ENCODE assay signal across 1 mouse cellular context in the genomic region with DNA sequence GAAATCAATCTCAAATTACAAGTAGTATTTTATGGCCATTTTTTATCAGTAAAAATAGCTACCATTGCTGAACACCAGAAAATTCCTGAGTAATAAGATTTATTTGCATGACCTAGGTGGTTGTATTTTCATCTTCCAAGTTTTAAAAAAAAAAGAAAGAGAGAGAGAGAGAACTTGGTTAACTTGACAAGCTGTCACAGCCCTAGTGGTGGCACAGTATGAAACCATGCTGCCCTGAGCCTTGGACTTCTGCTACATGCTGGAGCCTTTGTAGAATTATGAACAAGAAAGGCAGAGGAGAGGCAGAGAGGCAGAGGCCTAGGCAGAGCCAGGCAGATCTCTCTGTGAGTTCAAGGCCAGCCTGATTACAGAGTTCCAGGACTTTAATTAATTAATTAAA.
A peak's percentile ranks its signal among the peaks of the same experiment; 100 is the strongest.
TF ChIP-seq lines count a peak whose summit lies in the region.

No protein-coding gene starts in this region.

TF ChIP-seq in MEL, 35 proteins besides CTCF, POLR2A, EP300 and RAD21 (continued from another document):
- TF ChIP-seq CHD2 (IDR thresholded peaks at IDR 0.05; ENCODE audit: low read length) (no peak), MAFK (IDR thresholded peaks at IDR 0.05; ENCODE audit: borderline replicate concordance, low read depth, low read length) (no peak), MYC (IDR thresholded peaks at IDR 0.05; ENCODE audit: low read depth, low read length) (0 out of 2 replicates have a peak, but pooled peaks have one; percentile 68), ZNF384 (IDR thresholded peaks at IDR 0.05; ENCODE audit: low read depth, low read length) (peak; percentile 86), MAX (IDR thresholded peaks at IDR 0.05; ENCODE audit: low read length) (peak; percentile 40; the same call in 1 of the 2 replicates)
